Mouse (Mus musculus): ENCODE data around the gene Pdia3. TPM values are rescaled to one million over a fixed set of nuclear protein-coding genes. Genes with fewer than 3 reads are reported as not detected.

Gene Pdia3
- total RNA-seq (2023), result 100 to 1,000 TPM; 169 to 181 TPM

GRCm38 (mm10) chr2:121413387-121414042, at the start of gene Pdia3, which contains the start of gene Catsper2:
Gene Pdia3, plus strand, starts transcription at chr2:121413775.
Gene Catsper2, minus strand, starts transcription at chr2:121413792.

GRCm38 (mm10) chr2:121386961-121387575, 26.5 kb upstream of the Pdia3 start, which contains the start of gene Strc:
Gene Strc, minus strand, starts transcription at chr2:121387168.

GRCm38 (mm10) chr2:121444178-121444577, 30.6 kb downstream of the Pdia3 start, which contains the start of gene Ell3:
Gene Ell3, minus strand, starts transcription at chr2:121444278.

GRCm38 (mm10) chr2:121448739-121449535, 35.4 kb downstream of the Pdia3 start, which contains the start of gene Serf2:
Gene Serf2, plus strand, starts transcription at chr2:121449195.

GRCm38 (mm10) chr2:121452990-121453389, 39.4 kb downstream of the Pdia3 start, which contains the start of gene Hypk:
Gene Hypk, plus strand, starts transcription at chr2:121453290.

GRCm38 (mm10) chr2:121456692-121457642, 43.4 kb downstream of the Pdia3 start, which contains the start of gene Serinc4:
Gene Serinc4, minus strand, starts transcription at chr2:121456781.

GRCm38 (mm10) chr2:121473301-121474179, 60.0 kb downstream of the Pdia3 start, which contains the start of gene Mfap1b:
Gene Mfap1b, minus strand, starts transcription at chr2:121474067.

Other genes with a start within 250 kb of the Pdia3 start
- gene Tubgcp4, start 243.1 kb upstream of the Pdia3 start, total RNA-seq (2023), result 10 to 100 TPM; 76.9 to 79.4 TPM
- gene Zscan29, start 242.7 kb upstream of the Pdia3 start, total RNA-seq (2023), result 10 to 100 TPM; 33.2 to 34.3 TPM
- 10 to 100 TPM; 74.6 to 88.4 TPM for gene Trp53bp1, start 142.4 kb upstream of the Pdia3 start, total RNA-seq (2023)
- under 1 TPM; 0.09 to 0.12 TPM for gene Map1a, start 124.2 kb upstream of the Pdia3 start, total RNA-seq (2023)
- 10 to 100 TPM; 15.7 to 22.4 TPM for gene Ppip5k1, start 58.4 kb upstream of the Pdia3 start, total RNA-seq (2023)
- gene Ckmt1, start 56.1 kb upstream of the Pdia3 start, total RNA-seq (2023), result not detected
- gene Strc, start 26.6 kb upstream of the Pdia3 start, total RNA-seq (2023), result under 1 TPM; 0.67 to 0.98 TPM
- gene Catsper2, start within 50 bp of the Pdia3 start, total RNA-seq (2023), result 1 to 10 TPM; 2.9 to 3.3 TPM
- not detected for gene Ell3, start 30.5 kb downstream of the Pdia3 start, total RNA-seq (2023)
- 100 to 1,000 TPM; 283 to 321 TPM for gene Serf2, start 35.4 kb downstream of the Pdia3 start, total RNA-seq (2023)
- 10 to 100 TPM; 45.9 to 47.4 TPM for gene Hypk, start 39.5 kb downstream of the Pdia3 start, total RNA-seq (2023)
- gene Serinc4, start 43.0 kb downstream of the Pdia3 start, total RNA-seq (2023), result 1 to 10 TPM; 1.7 to 1.9 TPM
- gene Mfap1b, start 60.3 kb downstream of the Pdia3 start, total RNA-seq (2023), result 10 to 100 TPM; 45.4 to 46.5 TPM
- gene Mfap1a, start 92.9 kb downstream of the Pdia3 start, total RNA-seq (2023), result 10 to 100 TPM; 49.5 to 49.6 TPM
- 10 to 100 TPM; 18.4 to 20.8 TPM for gene Wdr76, start 92.9 kb downstream of the Pdia3 start, total RNA-seq (2023)